Mouse (Mus musculus): ENCODE measurements around the gene Arap1. TPM values are rescaled to one million over a fixed set of nuclear protein-coding genes. Genes with fewer than 3 reads are reported as not detected.

The Arap1 gene
- total and polyA plus RNA-seq, 2 experiments from 2014 or later, result 10.5 to 14.3 TPM

DNA sequence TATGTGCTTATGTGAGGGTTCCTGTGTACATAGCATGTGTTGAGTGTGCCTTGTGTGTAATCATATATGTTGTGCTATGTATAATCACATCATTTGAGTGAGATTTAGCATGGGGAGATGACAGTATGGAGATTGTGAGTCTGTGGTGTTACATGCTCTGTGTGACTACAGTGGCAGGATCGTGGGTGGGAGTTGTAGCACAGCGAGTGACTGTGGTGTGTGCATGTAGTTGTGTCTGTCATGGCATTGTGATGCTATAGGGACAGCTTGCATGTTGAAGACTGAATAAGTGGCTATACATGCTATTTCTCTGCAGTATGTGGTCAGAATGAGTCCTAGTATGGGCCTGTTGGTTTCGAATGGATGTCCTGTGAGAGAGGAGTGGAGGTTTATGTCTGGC, 104.8 kb downstream of the Arap1 start:
- Histone ChIP-seq H3K36me3 (ENCODE audit: insufficient read depth) (no peaks in the 10 kb centered on the region), H3K9me3 (ENCODE audit: low read length) (no peaks in the 10 kb centered on the region), H3K4me1 (ENCODE audit: insufficient read depth) (peaks cover 30% of the 10 kb centered on the region), H3K9ac (peak overlapping the region; percentile 4; the same call in 1 of the 2 replicates), H3K4me3 (ENCODE audit: low read depth, low read length) (peak overlapping the region; percentile 60), H3K4me2 (ENCODE audit: low read depth) (peak overlapping the region; percentile 99), H3K27ac (ENCODE audit: low read depth, low read length) (no peak overlapping the region), H3K27me3 (ENCODE audit: insufficient read depth, low read length) (no peaks in the 10 kb centered on the region; the same call in 1 of the 2 replicates)
- TF ChIP-seq CTCF (IDR thresholded peaks at IDR 0.05; ENCODE audit: low read depth), result no peak
- 86% methylated on average over 3 of the region's 3 CpGs for WGBS
- DNase-seq (no peak), ATAC-seq (no peak)

DNA sequence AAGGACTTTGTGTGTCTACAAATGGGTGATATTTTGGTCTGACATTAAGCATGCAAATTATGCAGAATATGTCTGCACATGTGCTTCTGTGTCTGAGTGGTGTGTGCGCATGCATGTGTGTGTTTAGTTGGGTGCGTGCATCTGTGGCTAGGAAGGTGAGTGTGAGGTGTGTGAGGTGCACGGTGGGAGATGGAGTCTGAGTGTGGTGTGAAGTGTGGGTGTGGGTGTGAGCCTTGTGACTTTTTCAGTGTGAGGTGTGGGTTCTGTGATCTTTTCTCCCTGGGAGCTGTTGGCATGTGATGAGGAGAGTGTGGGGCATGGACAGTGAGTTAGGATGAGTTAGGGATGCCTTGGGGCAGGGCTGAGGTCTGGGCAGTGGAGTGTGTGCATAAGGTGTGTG, 105.4 kb downstream of the Arap1 start:
- no peaks in the 10 kb centered on the region for H3K36me3 ChIP-seq (ENCODE audit: insufficient read depth)
- peak overlapping the region; percentile 60 for H3K4me3 ChIP-seq (ENCODE audit: low read depth, low read length)
- H3K4me2 ChIP-seq (ENCODE audit: low read depth), result peak overlapping the region; percentile 99
- ATAC-seq (no peak), DNase-seq (no peak)
- H3K9ac ChIP-seq, result 0 out of 2 replicates have a peak overlapping the region, but pooled peaks have one; percentile 4
- no peaks in the 10 kb centered on the region; the same call in 1 of the 2 replicates for H3K27me3 ChIP-seq (ENCODE audit: insufficient read depth, low read length)
- H3K27ac ChIP-seq (ENCODE audit: low read depth, low read length), result no peak overlapping the region
- H3K9me3 ChIP-seq (ENCODE audit: low read length), result no peaks in the 10 kb centered on the region
- no peak for TF ChIP-seq CTCF (IDR thresholded peaks at IDR 0.05; ENCODE audit: low read depth)
- 69% methylated on average over 3 of the region's 3 CpGs for WGBS
- H3K4me1 ChIP-seq (ENCODE audit: insufficient read depth), result peaks cover 30% of the 10 kb centered on the region

GRCm38 (mm10) chr7:101453725-101454124, 105.9 kb downstream of the Arap1 start:
- no peak overlapping the region for H3K27ac ChIP-seq (ENCODE audit: low read depth, low read length)
- peak overlapping the region; percentile 99 for H3K4me2 ChIP-seq (ENCODE audit: low read depth)
- 22% methylated on average over 8 of the region's 8 CpGs for WGBS
- H3K27me3 ChIP-seq (ENCODE audit: insufficient read depth, low read length), result no peaks in the 10 kb centered on the region; the same call in 1 of the 2 replicates
- peaks cover 30% of the 10 kb centered on the region for H3K4me1 ChIP-seq (ENCODE audit: insufficient read depth)
- ATAC-seq (no peak), DNase-seq (no peak)
- no peaks in the 10 kb centered on the region for H3K36me3 ChIP-seq (ENCODE audit: insufficient read depth)
- no peak for TF ChIP-seq CTCF (IDR thresholded peaks at IDR 0.05; ENCODE audit: low read depth)
- H3K9me3 ChIP-seq (ENCODE audit: low read length), result no peaks in the 10 kb centered on the region
- H3K9ac ChIP-seq, result 0 out of 2 replicates have a peak overlapping the region, but pooled peaks have one; percentile 4
- H3K4me3 ChIP-seq (ENCODE audit: low read depth, low read length), result peak overlapping the region; percentile 60; the same call in 1 of the 2 replicates

DNA sequence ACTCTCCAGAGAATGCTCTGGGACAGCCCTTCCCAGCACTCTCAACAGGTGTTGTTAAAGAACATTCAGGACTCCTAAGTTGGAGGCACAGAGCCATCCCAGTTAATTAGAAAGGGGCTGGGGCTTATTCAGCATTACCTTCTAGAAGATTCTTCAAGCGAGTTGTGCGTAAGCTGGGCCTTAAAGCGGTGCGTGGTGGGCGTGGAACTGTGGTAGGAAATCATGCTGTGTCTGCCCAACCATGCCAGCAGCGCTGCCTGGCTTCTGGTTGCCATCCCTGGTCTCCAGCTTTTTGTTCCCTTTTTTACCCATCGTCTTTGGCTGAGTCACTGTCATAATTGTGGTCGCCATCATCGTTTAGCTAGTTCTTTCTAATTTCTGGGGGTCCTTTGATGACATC, 106.6 kb downstream of the Arap1 start:
- Histone ChIP-seq H3K4me1 (ENCODE audit: insufficient read depth) (peaks cover 32% of the 10 kb centered on the region), H3K27me3 (ENCODE audit: insufficient read depth, low read length) (no peaks in the 10 kb centered on the region; the same call in 1 of the 2 replicates), H3K36me3 (ENCODE audit: insufficient read depth) (no peaks in the 10 kb centered on the region), H3K9me3 (ENCODE audit: low read length) (no peaks in the 10 kb centered on the region), H3K27ac (ENCODE audit: low read depth, low read length) (no peak overlapping the region), H3K4me2 (ENCODE audit: low read depth) (peak overlapping the region; percentile 99; the same call in 1 of the 2 replicates), H3K9ac (no peak overlapping the region), H3K4me3 (ENCODE audit: low read depth, low read length) (no peak overlapping the region)
- DNase-seq (no peak), ATAC-seq (no peak)
- no peak for TF ChIP-seq CTCF (IDR thresholded peaks at IDR 0.05; ENCODE audit: low read depth)
- WGBS, result 69% methylated on average over 9 of the region's 9 CpGs

- H3K4me1 ChIP-seq (ENCODE audit: insufficient read depth), result peaks cover 37% of the 10 kb centered on the region
- no peak for TF ChIP-seq CTCF (IDR thresholded peaks at IDR 0.05; ENCODE audit: low read depth)
- 69% methylated on average over 6 of the region's 6 CpGs for WGBS
- H3K9ac ChIP-seq, result no peak overlapping the region
- no peak overlapping the region for H3K4me2 ChIP-seq (ENCODE audit: low read depth)
- no peak overlapping the region for H3K4me3 ChIP-seq (ENCODE audit: low read depth, low read length)
- no peak for ATAC-seq
- H3K36me3 ChIP-seq (ENCODE audit: insufficient read depth), result no peaks in the 10 kb centered on the region
- H3K27ac ChIP-seq (ENCODE audit: low read depth, low read length), result no peak overlapping the region
- DNase-seq, result no peak
- no peaks in the 10 kb centered on the region; the same call in 1 of the 2 replicates for H3K27me3 ChIP-seq (ENCODE audit: insufficient read depth, low read length)
- H3K9me3 ChIP-seq (ENCODE audit: low read length), result no peaks in the 10 kb centered on the region
Measured at GRCm38 (mm10) chr7:101455141-101455540, 107.3 kb downstream of the Arap1 start.

DNA sequence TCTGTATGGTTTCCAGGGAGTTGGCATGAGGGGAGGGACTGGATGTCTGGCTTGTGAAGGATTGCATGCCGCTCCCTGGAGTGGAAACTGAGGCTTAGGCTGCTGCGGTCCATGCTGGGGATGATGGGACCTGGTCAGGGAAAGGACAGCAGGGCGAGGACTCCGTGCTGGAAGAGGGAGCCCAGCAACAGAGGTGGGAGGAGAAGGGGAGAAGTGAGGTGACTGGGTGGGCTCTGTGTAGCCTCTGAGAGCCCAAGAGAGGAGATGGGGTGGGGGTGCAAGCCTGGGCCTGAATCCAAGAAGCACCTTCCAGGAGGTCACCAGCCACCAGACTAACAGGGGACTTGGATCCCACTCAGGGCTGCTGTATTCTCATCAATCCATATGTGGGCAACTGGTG, 108.5 kb downstream of the Arap1 start:
- no peaks in the 10 kb centered on the region; the same call in 1 of the 2 replicates for H3K27me3 ChIP-seq (ENCODE audit: insufficient read depth, low read length)
- DNase-seq, result no peak
- no peak for TF ChIP-seq CTCF (IDR thresholded peaks at IDR 0.05; ENCODE audit: low read depth)
- H3K9ac ChIP-seq, result no peak overlapping the region
- 75% methylated on average over 4 of the region's 4 CpGs for WGBS
- H3K4me2 ChIP-seq (ENCODE audit: low read depth), result 0 out of 2 replicates have a peak overlapping the region, but pooled peaks have one; percentile 13
- ATAC-seq, result no peak
- no peak overlapping the region for H3K27ac ChIP-seq (ENCODE audit: low read depth, low read length)
- peaks cover 42% of the 10 kb centered on the region for H3K4me1 ChIP-seq (ENCODE audit: insufficient read depth)
- H3K9me3 ChIP-seq (ENCODE audit: low read length), result no peaks in the 10 kb centered on the region
- H3K36me3 ChIP-seq (ENCODE audit: insufficient read depth), result no peaks in the 10 kb centered on the region
- no peak overlapping the region for H3K4me3 ChIP-seq (ENCODE audit: low read depth, low read length)

DNA sequence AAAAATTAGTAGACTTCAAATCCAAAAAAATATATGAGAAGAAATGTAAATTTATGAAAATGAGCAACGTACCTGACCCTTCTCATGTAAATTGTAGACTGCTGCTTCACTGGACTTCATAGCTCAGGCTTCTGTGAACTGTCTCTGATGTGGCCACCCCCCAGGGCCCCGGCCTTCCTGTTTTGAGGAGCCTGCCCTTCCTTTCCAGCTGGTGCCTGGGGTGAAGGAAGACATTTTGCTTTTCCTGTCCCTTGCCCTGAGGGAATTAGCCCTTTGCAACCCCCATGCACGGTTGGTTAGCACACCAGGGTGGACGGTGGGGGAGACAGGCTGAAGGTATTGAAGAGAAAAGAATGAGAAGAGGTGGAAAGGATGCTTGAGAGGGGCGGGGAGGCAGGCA, 108.9 kb downstream of the Arap1 start:
- no peak overlapping the region for H3K9ac ChIP-seq
- no peak for ATAC-seq
- H3K27me3 ChIP-seq (ENCODE audit: insufficient read depth, low read length), result no peaks in the 10 kb centered on the region
- no peak for TF ChIP-seq CTCF (IDR thresholded peaks at IDR 0.05; ENCODE audit: low read depth)
- 34% methylated on average over 5 of the region's 5 CpGs for WGBS
- H3K4me3 ChIP-seq (ENCODE audit: low read depth, low read length), result no peak overlapping the region
- DNase-seq, result no peak
- no peaks in the 10 kb centered on the region for H3K9me3 ChIP-seq (ENCODE audit: low read length)
- H3K4me1 ChIP-seq (ENCODE audit: insufficient read depth), result peaks cover 42% of the 10 kb centered on the region
- H3K27ac ChIP-seq (ENCODE audit: low read depth, low read length), result no peak overlapping the region
- no peaks in the 10 kb centered on the region for H3K36me3 ChIP-seq (ENCODE audit: insufficient read depth)
- H3K4me2 ChIP-seq (ENCODE audit: low read depth), result no peak overlapping the region
